Mouse (Mus musculus): Measurements from ENCODE around the gene Stx1a.
A peak's percentile ranks its signal among the peaks of the same experiment; 100 is the strongest.

Stx1a gene

GRCm38 (mm10) chr5:135023344-135024173 lies at the start of gene Stx1a:
TSS of gene Stx1a (plus strand) at chr5:135023482.
- peak; percentile 87 to 89 for DNase-seq

GRCm38 (mm10) chr5:134973526-134973925 lies 49.8 kb upstream of the Stx1a start:
- no peak for DNase-seq

- no peak for DNase-seq
Measured at GRCm38 (mm10) chr5:134974294-134974693, 49.0 kb upstream of the Stx1a start.

GRCm38 (mm10) chr5:134974921-134975320 lies 48.4 kb upstream of the Stx1a start:
- DNase-seq: no peak

GRCm38 (mm10) chr5:134976164-134976563 lies 47.1 kb upstream of the Stx1a start:
- no peak for DNase-seq

- no peak for DNase-seq
Measured at GRCm38 (mm10) chr5:134976577-134977250, 46.6 kb upstream of the Stx1a start.

- no peak for DNase-seq
Measured at GRCm38 (mm10) chr5:134977837-134978236, 45.4 kb upstream of the Stx1a start.

GRCm38 (mm10) chr5:134981149-134981548 lies 42.1 kb upstream of the Stx1a start:
- peak in 1 of 2 experiments; percentile 67 for DNase-seq

- no peak for DNase-seq
Measured at GRCm38 (mm10) chr5:134983111-134983510, 40.2 kb upstream of the Stx1a start.

- DNase-seq: no peak
Measured at GRCm38 (mm10) chr5:134983771-134984170, 39.5 kb upstream of the Stx1a start.

GRCm38 (mm10) chr5:134985633-134986297 lies 37.5 kb upstream of the Stx1a start, which contains the start of gene Cldn3:
TSS of gene Cldn3 (plus strand) at chr5:134986214.
- DNase-seq: peak; percentile 83 to 87

GRCm38 (mm10) chr5:134986298-134987268 lies 36.7 kb upstream of the Stx1a start:
- DNase-seq: peak in 1 of 2 experiments; percentile 50

- no peak for DNase-seq
Measured at GRCm38 (mm10) chr5:134989166-134989565, 34.1 kb upstream of the Stx1a start.

- DNase-seq: no peak
Measured at GRCm38 (mm10) chr5:134989741-134990140, 33.5 kb upstream of the Stx1a start.

GRCm38 (mm10) chr5:134992566-134992965 lies 30.7 kb upstream of the Stx1a start:
- DNase-seq: no peak

- DNase-seq: no peak
Measured at GRCm38 (mm10) chr5:134998359-134998758, 24.9 kb upstream of the Stx1a start.

GRCm38 (mm10) chr5:134999797-135000196 lies 23.5 kb upstream of the Stx1a start:
- DNase-seq: no peak

- DNase-seq: no peak
Measured at GRCm38 (mm10) chr5:135000751-135001150, 22.5 kb upstream of the Stx1a start.

- peak; percentile 91 for DNase-seq
Measured at GRCm38 (mm10) chr5:135001309-135001708, 22.0 kb upstream of the Stx1a start.

GRCm38 (mm10) chr5:135002151-135002550 lies 21.1 kb upstream of the Stx1a start:
- DNase-seq: peak; percentile 80 to 81

GRCm38 (mm10) chr5:135007802-135008571 lies 15.3 kb upstream of the Stx1a start:
- DNase-seq: peak; percentile 46 to 74

Data from kidney, postnatal 36 days (tissue).